Mouse (Mus musculus) cerebellum, postnatal 4 days (tissue): ENCODE data around the gene Frmd4b.
A peak's percentile ranks its signal among the peaks of the same experiment; 100 is the strongest.
"Not testable (repeated sequence)": the region's sequence is repeated elsewhere in the genome, so short reads cannot be mapped to it uniquely, and the experiment has no call there.

Source experiments
- DNase-seq, 2 experiments: peaks; one replicate each; pipeline ENCODE4 v3.0.0; 2022; ENCODE audit warnings: low spot score in 2 of 2, mixed read lengths in 1 of 2

Gene Frmd4b

GRCm38 (mm10) chr6:97415578-97415977 lies 201.8 kb downstream of the Frmd4b start:
- not testable (repeated sequence) for DNase-seq

DNA sequence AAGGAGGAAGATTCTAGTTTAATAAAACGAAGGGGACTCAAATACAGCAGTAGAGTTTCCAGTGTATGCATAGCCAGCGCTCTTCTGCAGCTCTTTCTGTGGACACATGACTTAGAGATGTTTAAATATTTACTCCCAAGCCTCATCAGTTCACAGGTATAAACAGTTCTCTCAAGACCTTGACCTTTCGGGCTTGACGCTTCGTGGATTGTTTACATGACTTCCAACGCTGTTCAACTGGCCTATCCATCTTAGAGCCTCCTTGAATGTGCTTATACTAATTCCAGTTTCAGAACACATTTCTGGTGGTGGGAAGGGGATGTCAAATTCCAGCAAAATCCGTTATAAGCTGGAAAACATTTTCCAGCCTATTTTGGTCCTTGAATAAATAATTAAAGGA lies 203.9 kb downstream of the Frmd4b start:
- DNase-seq = no peak

GRCm38 (mm10) chr6:97412403-97412802 lies 204.9 kb downstream of the Frmd4b start:
- DNase-seq = no peak

DNA sequence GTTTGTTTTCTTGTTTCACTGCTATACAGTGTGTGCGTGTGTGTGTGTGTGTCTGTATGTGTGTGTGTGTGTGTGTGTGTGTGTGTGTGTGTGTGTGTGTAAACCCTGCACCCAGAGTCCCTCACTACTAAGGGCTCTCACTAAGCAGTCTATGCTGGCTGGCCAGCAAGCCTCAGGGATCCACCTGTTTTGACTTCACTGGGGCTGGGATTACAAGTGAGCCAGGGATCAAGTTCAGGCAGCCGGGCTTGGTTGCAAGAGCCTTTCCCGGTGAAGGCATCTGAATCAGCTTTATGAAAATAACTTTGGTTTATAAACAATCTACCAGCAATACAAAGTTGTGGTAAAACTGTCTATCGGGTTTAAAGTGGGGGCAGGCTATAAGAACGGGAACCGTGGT lies 206.0 kb downstream of the Frmd4b start:
- DNase-seq = no peak

DNA sequence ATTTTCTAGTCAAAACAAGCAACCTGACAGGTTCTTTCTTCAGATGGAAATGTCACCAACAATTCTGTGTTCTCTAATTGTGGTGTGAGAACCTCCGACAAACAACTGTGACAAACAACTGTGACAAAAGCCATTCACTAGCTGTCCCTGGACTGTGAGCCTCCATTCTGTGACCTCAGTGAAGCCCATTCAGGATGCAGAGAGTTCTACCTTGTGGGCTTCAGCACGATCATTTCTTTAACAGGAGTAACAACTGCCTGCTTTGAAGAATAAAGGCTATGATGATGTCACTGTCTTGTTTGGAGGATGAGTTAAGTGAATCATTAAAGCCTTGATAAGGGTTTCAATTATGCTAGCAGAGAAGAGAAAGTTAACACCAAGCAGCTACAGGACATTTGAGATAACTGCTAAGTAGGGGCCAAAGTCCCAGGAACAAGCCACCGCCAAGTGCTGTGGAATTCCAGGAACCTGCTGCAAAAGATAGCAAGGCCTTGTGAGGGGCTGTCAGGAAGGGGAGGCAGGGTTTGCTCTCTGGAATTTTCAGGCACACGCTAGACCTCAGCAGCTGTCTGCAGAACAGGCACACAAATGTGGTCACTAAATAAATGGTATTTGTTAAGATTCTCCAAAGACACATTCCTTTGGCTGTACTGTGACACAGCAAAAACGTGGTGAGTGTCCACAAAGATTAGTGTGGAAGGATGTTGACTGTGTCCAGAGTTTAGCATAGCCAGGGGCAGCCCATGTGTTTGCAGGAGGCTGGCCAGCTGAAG lies 207.7 kb downstream of the Frmd4b start:
- DNase-seq = no peak

DNA sequence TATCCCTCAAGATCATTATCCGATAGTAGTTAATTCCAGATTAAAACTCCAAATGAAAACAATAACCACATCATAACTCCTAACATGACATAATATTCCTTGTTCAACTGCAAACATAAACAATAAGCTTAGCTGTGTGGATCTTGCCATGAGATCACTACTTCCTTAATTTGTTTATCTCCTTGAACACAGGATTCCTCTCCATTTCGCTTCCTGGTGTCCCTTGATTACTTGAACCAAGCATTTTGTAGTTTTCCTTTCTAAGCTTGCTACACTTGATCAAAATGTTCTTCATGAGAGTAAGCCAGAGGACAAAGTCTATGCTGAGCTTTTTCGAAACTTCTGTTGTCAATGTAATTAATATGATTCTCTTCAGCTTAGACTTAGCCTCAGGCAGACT lies 209.4 kb downstream of the Frmd4b start:
- DNase-seq = no peak

GRCm38 (mm10) chr6:97407425-97407824 lies 209.9 kb downstream of the Frmd4b start:
- no peak for DNase-seq

GRCm38 (mm10) chr6:97405311-97405710 lies 212.0 kb downstream of the Frmd4b start:
- no peak for DNase-seq

GRCm38 (mm10) chr6:97402822-97403472 lies 214.4 kb downstream of the Frmd4b start:
- no peak for DNase-seq

GRCm38 (mm10) chr6:97400446-97400845 lies 216.9 kb downstream of the Frmd4b start:
- no peak for DNase-seq

GRCm38 (mm10) chr6:97397935-97398334 lies 219.4 kb downstream of the Frmd4b start:
- no peak for DNase-seq

- no peak for DNase-seq
Observed at GRCm38 (mm10) chr6:97396957-97397354, 220.4 kb downstream of the Frmd4b start.

DNA sequence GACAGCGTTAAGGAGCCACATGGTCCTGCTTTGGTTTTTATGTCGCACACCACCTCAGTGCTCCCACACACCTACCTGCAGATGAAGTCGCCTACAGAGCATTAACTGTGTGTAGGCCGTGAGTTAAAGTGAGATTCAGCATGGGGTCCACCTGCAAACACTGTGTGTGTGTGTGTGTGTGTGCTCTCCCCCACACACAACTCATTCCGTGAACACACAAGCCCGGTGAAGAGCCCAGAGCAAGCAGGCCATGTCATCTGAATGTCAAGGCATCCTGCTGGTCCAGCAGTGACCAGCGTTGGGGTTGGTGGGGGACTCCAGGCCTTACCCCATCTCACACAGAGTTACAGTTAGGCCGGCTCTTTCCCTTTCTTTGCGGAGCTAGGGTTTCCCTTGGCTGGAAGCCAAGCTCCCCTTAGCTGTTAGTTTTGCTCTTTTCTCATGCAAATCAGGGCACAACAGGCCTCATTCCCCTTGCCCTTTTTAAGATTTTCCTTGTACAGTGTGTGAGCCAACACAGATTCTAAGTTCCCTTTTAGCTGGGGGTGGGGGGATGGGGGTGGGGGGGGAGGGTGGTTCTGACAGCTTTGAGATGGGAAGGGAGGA lies 220.9 kb downstream of the Frmd4b start:
- peak in 1 of 2 experiments; percentile 33 for DNase-seq

- DNase-seq = peak in 1 of 2 experiments; percentile 25
Observed at GRCm38 (mm10) chr6:97395477-97396350, 221.6 kb downstream of the Frmd4b start.

DNA sequence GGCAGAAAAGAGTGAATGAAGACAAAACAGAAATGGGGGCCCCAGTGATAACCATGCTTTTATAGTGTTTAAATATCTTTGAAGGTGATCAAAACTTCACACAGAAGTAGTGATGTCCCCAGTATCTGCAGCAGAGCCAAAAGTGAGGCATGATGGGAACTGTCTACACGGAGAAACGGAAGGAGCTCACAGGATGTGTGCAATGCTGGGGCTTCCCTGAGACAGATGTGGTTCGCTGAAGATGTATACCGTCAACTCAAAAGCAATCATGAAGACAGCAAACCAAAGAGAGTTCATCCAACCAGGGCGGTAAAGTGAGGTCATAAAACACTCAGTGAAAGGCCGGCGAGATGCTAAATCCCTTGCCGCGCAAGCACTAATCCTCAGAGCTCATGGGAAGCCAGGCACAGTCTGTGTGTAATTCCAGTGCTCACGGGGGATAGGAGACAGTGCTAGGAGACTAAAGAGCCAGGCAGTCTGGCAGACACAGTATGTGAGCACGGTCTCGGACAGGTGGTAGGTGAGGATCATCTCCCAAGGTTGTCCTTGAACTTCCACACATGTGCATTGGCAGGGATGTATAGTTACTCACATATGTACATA lies 222.8 kb downstream of the Frmd4b start:
- DNase-seq = no peak

- DNase-seq = no peak
Observed at GRCm38 (mm10) chr6:97392912-97393311, 224.4 kb downstream of the Frmd4b start.

- no peak for DNase-seq
Observed at GRCm38 (mm10) chr6:97387388-97387787, 230.0 kb downstream of the Frmd4b start.

DNA sequence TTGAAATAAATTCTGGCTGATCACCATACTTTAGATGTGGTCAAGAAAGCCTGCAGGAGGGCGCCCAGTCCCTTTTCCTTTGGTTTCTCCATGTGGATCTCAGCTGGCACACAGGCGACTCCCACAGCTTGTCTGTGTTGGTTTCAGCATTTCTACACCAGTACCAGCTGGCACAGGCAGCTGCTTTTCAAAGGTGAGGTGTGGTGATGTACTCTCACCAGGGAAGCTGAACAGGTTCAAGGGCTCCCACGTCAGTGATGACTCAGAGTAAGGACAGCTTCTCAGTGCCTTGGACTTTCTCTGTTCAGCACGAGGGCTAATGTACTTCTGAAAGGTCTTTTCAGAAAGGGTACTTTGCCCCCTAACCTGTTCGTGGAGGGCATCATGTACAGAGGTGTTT lies 232.4 kb downstream of the Frmd4b start:
- no peak for DNase-seq

DNA sequence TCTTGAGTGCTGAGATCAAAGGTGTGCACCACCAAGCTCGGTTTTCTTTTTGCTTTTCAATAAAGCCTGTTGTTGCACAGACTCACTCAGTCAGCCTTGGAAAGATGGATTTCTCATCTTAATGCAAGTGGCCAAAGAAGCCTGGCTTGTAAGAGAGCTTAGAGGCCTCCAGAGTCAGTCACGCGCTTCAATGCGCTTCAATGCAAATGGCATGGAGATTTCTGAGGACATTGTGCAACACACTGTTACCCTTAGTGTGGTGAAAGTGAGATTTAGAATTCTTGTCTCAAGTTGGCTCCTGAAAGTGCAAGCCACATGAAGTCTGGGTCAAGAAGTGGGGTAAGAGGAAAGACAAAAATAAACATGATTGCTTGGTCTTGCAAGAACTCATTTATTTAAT lies 236.1 kb downstream of the Frmd4b start:
- DNase-seq = no peak

GRCm38 (mm10) chr6:97370947-97371346 lies 246.4 kb downstream of the Frmd4b start:
- DNase-seq = no peak

GRCm38 (mm10) chr6:97370460-97370859 lies 246.9 kb downstream of the Frmd4b start:
- no peak for DNase-seq

DNA sequence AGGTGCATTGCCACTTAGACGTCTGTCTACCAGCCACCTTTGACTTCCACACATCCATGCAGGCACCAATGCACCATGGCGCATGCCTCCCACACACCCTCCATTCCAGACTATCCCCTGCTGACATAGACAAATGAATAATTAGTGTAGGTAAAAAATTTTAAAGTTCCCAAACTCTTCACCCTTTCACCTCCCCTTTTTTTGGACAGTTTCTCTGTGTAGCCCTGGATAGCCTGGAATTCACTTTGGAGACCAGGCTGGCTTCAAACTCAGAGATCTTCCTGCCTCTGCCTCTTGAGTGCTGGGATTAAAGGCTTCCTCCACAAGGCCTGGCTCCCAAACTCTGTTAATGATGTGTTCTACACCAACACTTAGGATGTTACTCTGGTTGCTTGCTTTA lies 253.5 kb downstream of the Frmd4b start:
- no peak for DNase-seq
